Mouse (Mus musculus): ENCODE results near the gene Ccer2. TPM values are rescaled to one million over a fixed set of nuclear protein-coding genes. Genes with fewer than 3 reads are reported as not detected.
A peak's percentile ranks its signal among the peaks of the same experiment; 100 is the strongest.

Ccer2 gene
- polyA plus RNA-seq, 1 experiment = not detected

DNA sequence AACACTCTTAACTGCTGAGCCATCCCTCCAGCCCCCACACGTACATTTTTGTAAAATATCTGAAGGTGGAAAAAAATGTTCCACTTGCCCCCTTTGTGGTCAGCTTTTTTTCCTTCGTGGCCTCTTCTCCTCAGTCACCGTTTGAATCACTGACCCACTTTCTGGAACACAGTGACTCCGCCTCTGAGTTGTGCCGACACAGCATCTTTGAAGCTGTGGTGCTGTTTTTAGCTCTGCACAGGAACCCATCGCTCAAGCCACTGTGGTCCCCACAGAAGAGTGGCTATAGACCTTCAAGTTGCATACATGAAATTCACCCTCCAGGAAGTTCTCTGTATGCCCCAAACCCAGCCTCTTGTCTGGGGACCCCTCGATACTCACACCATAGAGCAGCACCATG lies 24.9 kb downstream of the Ccer2 start:
- Histone ChIP-seq H3K36me3 (ENCODE audit: control insufficient read depth, insufficient read depth, low read length, poor library complexity, severe bottlenecking) (no peaks in the 10 kb centered on the region), H3K27ac (ENCODE audit: insufficient read depth, low read length) (no peak overlapping the region), H3K9ac (ENCODE audit: low read depth, poor library complexity, severe bottlenecking) (no peak overlapping the region), H3K9me3 (replicated peaks; ENCODE audit: control insufficient read depth, insufficient read depth, low read length, poor library complexity, severe bottlenecking) (no peaks in the 10 kb centered on the region), H3K4me1 (ENCODE audit: control insufficient read depth, insufficient read depth, low read length) (peaks cover 7% of the 10 kb centered on the region), H3K27me3 (ENCODE audit: control insufficient read depth, insufficient read depth, low read length, poor library complexity, severe bottlenecking) (no peaks in the 10 kb centered on the region), H3K4me3 (ENCODE audit: low read depth, low read length) (no peak overlapping the region)
- TF ChIP-seq EP300 (IDR thresholded peaks at IDR 0.05; ENCODE audit: insufficient read depth, low read depth, low read length) = no peak
- no peak for TF ChIP-seq CTCF (IDR thresholded peaks at IDR 0.05; ENCODE audit: low read depth, low read length)
- TF ChIP-seq POLR2A (IDR thresholded peaks at IDR 0.05; ENCODE audit: insufficient read depth, low read length) = no peak

DNA sequence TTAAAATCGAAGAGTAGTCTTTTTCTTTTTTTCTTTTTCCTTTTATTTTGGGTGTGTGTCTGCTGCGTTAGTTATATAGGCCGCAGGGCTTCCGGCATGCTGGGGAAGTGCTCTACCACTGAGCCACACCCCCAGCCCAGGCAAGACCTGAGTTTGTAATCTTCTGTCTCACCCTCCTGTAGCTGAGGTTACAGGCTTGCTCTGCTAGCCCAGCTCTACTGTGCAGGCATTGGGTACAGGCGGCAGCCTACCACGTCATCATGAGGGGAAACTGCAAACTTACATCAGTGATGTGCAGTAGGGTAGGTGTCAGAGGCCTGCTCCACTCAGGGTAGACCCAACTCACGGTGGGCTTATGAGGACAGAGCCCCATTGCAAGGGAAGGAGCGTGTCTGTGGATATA lies 25.3 kb downstream of the Ccer2 start:
- H3K27me3 ChIP-seq (ENCODE audit: control insufficient read depth, insufficient read depth, low read length, poor library complexity, severe bottlenecking) = no peaks in the 10 kb centered on the region
- no peaks in the 10 kb centered on the region for H3K36me3 ChIP-seq (ENCODE audit: control insufficient read depth, insufficient read depth, low read length, poor library complexity, severe bottlenecking)
- TF ChIP-seq POLR2A (IDR thresholded peaks at IDR 0.05; ENCODE audit: insufficient read depth, low read length) = no peak

DNA sequence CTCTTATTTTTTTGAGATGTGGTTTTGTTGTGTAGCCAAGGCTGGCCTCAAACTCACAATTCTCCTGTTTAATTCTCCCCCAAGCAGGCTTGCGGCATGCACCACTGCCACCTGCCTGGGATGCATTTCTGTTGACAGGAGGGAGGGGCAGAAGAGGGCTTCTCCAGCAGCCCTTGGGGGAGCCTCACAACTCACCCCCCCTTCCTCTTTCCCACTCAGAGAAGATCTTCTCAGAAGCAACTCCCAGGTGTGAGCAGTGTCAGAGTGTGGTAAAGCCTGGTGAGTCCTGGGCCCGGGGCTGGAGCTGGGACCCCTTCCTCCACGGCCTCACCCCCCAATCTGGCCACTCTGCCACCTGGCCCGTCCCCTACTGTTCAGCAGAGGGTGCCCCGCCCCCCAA lies 29.2 kb downstream of the Ccer2 start:
- Histone ChIP-seq H3K36me3 (ENCODE audit: control insufficient read depth, insufficient read depth, low read length, poor library complexity, severe bottlenecking) (no peaks in the 10 kb centered on the region), H3K27ac (ENCODE audit: insufficient read depth, low read length) (no peak overlapping the region), H3K4me3 (ENCODE audit: low read depth, low read length) (no peak overlapping the region), H3K27me3 (ENCODE audit: control insufficient read depth, insufficient read depth, low read length, poor library complexity, severe bottlenecking) (no peaks in the 10 kb centered on the region), H3K9ac (ENCODE audit: low read depth, poor library complexity, severe bottlenecking) (no peak overlapping the region), H3K4me1 (ENCODE audit: control insufficient read depth, insufficient read depth, low read length) (peaks cover 10% of the 10 kb centered on the region), H3K9me3 (replicated peaks; ENCODE audit: control insufficient read depth, insufficient read depth, low read length, poor library complexity, severe bottlenecking) (no peaks in the 10 kb centered on the region)
- TF ChIP-seq CTCF (IDR thresholded peaks at IDR 0.05; ENCODE audit: low read depth, low read length) = no peak
- no peak for TF ChIP-seq EP300 (IDR thresholded peaks at IDR 0.05; ENCODE audit: insufficient read depth, low read depth, low read length)
- no peak for TF ChIP-seq POLR2A (IDR thresholded peaks at IDR 0.05; ENCODE audit: insufficient read depth, low read length)

More for the DNA sequence above, 25.3 kb downstream of the Ccer2 start:
- no peak overlapping the region for H3K9ac ChIP-seq (ENCODE audit: low read depth, poor library complexity, severe bottlenecking)
- peaks cover 7% of the 10 kb centered on the region for H3K4me1 ChIP-seq (ENCODE audit: control insufficient read depth, insufficient read depth, low read length)
- H3K9me3 ChIP-seq (replicated peaks; ENCODE audit: control insufficient read depth, insufficient read depth, low read length, poor library complexity, severe bottlenecking) = no peaks in the 10 kb centered on the region
- no peak overlapping the region for H3K27ac ChIP-seq (ENCODE audit: insufficient read depth, low read length)
- H3K4me3 ChIP-seq (ENCODE audit: low read depth, low read length) = no peak overlapping the region

GRCm38 (mm10) chr7:28787884-28788283 lies 31.9 kb downstream of the Ccer2 start:
- no peak overlapping the region for H3K9ac ChIP-seq (ENCODE audit: low read depth, poor library complexity, severe bottlenecking)
- no peak overlapping the region for H3K4me3 ChIP-seq (ENCODE audit: low read depth, low read length)
- H3K9me3 ChIP-seq (replicated peaks; ENCODE audit: control insufficient read depth, insufficient read depth, low read length, poor library complexity, severe bottlenecking) = no peaks in the 10 kb centered on the region
- no peak for TF ChIP-seq EP300 (IDR thresholded peaks at IDR 0.05; ENCODE audit: insufficient read depth, low read depth, low read length)
- no peak for TF ChIP-seq CTCF (IDR thresholded peaks at IDR 0.05; ENCODE audit: low read depth, low read length)
- TF ChIP-seq POLR2A (IDR thresholded peaks at IDR 0.05; ENCODE audit: insufficient read depth, low read length) = no peak
- no peaks in the 10 kb centered on the region for H3K36me3 ChIP-seq (ENCODE audit: control insufficient read depth, insufficient read depth, low read length, poor library complexity, severe bottlenecking)
- H3K27me3 ChIP-seq (ENCODE audit: control insufficient read depth, insufficient read depth, low read length, poor library complexity, severe bottlenecking) = no peaks in the 10 kb centered on the region
- H3K4me1 ChIP-seq (ENCODE audit: control insufficient read depth, insufficient read depth, low read length) = peaks cover 9% of the 10 kb centered on the region
- H3K27ac ChIP-seq (ENCODE audit: insufficient read depth, low read length) = no peak overlapping the region

DNA sequence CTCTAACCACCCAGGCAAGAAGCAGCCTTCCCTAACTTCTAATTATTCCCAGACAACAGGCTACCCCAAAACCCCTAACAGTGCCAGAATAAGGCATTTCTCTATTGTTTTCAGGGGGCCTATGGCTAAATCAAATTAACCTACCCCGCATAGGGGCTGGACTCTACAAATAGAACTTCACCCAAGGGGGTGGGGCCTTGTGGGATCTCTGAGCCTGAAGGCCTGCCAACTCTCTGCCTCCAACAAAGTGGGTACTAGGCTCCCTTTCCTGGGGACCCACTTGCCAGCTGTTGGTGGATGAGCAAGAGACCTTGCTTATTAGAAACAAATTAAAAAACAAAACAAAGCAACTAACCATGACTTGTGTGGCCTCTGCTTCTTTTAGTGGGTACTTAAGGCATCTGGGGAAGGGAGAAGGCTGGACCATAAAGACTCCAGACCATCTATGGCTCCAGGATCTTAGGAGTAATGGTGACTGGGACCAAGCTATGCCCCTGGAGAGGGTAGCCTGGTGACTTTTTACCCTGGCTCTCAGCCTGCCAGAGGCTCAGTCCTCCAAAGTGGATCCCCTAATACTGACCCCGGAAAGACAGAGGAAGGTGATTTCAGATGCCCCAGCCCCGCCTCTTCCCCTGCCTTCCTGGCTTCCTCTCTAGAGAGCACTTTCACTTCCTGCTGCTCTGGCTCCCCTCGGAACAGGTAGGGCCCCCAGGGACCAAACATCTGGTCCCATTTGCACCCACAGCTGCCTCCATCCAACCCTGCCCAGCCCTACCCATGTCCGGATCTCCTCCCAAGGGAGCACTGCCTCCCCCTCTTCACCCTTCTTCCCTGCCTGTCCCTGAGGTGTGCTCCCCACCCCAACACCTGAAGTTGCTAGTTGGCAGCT lies 32.6 kb downstream of the Ccer2 start, which contains the start of gene Rinl:
Rinl (plus strand) TSS at position 663 of the 889 bp plus-strand sequence.
- H3K27ac ChIP-seq (ENCODE audit: insufficient read depth, low read length) = peak within 1 kb of the TSS; percentile 30; the same call in 1 of the 2 replicates

GRCm38 (mm10) chr7:28789235-28789634 lies 33.3 kb downstream of the Ccer2 start:
- Histone ChIP-seq H3K9ac (ENCODE audit: low read depth, poor library complexity, severe bottlenecking) (peak overlapping the region; percentile 23), H3K4me3 (ENCODE audit: low read depth, low read length) (peak overlapping the region; percentile 66), H3K27me3 (ENCODE audit: control insufficient read depth, insufficient read depth, low read length, poor library complexity, severe bottlenecking) (no peaks in the 10 kb centered on the region), H3K4me1 (ENCODE audit: control insufficient read depth, insufficient read depth, low read length) (peaks cover 9% of the 10 kb centered on the region), H3K36me3 (ENCODE audit: control insufficient read depth, insufficient read depth, low read length, poor library complexity, severe bottlenecking) (no peaks in the 10 kb centered on the region), H3K27ac (ENCODE audit: insufficient read depth, low read length) (peak overlapping the region; percentile 30; the same call in 1 of the 2 replicates), H3K9me3 (replicated peaks; ENCODE audit: control insufficient read depth, insufficient read depth, low read length, poor library complexity, severe bottlenecking) (no peaks in the 10 kb centered on the region)
- TF ChIP-seq EP300 (IDR thresholded peaks at IDR 0.05; ENCODE audit: insufficient read depth, low read depth, low read length) (no peak), POLR2A (IDR thresholded peaks at IDR 0.05; ENCODE audit: insufficient read depth, low read length) (no peak), CTCF (IDR thresholded peaks at IDR 0.05; ENCODE audit: low read depth, low read length) (no peak)

More for the DNA sequence above, 32.6 kb downstream of the Ccer2 start, which contains the start of gene Rinl:
- H3K9ac ChIP-seq (ENCODE audit: low read depth, poor library complexity, severe bottlenecking) = peak within 1 kb of the TSS; percentile 23
- TF ChIP-seq CTCF (IDR thresholded peaks at IDR 0.05; ENCODE audit: low read depth, low read length) (no peak), EP300 (IDR thresholded peaks at IDR 0.05; ENCODE audit: insufficient read depth, low read depth, low read length) (no peak), POLR2A (IDR thresholded peaks at IDR 0.05; ENCODE audit: insufficient read depth, low read length) (no peak)
- peak within 1 kb of the TSS; percentile 66 for H3K4me3 ChIP-seq (ENCODE audit: low read depth, low read length)
- H3K4me1 ChIP-seq (ENCODE audit: control insufficient read depth, insufficient read depth, low read length) = peaks cover 9% of the 10 kb centered on the region
- H3K9me3 ChIP-seq (replicated peaks; ENCODE audit: control insufficient read depth, insufficient read depth, low read length, poor library complexity, severe bottlenecking) = no peaks in the 10 kb centered on the region
- no peaks in the 10 kb centered on the region for H3K27me3 ChIP-seq (ENCODE audit: control insufficient read depth, insufficient read depth, low read length, poor library complexity, severe bottlenecking)
- H3K36me3 ChIP-seq (ENCODE audit: control insufficient read depth, insufficient read depth, low read length, poor library complexity, severe bottlenecking) = no peaks in the 10 kb centered on the region
